Mouse (Mus musculus): ENCODE results near the gene Dohh.

Gene Dohh

GRCm38 (mm10) chr10:81382039-81382438 is 2.2 kb upstream of the Dohh start:
- no peak for DNase-seq (ENCODE audit: low spot score in 2 of 2)

DNA sequence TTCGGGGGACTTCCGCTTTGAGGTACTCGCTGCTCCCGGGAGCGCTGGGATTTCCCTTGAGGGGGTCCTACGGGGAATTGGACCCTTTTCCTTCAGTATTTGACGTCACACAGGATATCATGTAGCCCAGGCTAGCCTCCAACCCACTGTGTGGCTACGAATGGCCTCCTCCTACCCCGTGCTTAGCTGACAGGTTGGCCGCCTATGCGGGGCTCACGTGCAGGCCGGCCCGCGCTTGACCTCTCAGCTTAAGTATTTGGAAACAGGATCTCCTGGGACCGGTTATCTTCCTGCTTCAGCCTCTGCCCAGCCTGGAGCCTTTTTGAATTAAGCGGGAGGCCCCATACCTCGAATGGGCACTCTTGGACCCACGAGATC is 366 bp downstream of the Dohh start:
- DNase-seq (ENCODE audit: low spot score in 2 of 2) = no peak

GRCm38 (mm10) chr10:81385603-81386306 is 1.5 kb downstream of the Dohh start:
- no peak for DNase-seq (ENCODE audit: low spot score in 2 of 2)

- no peak for DNase-seq (ENCODE audit: low spot score in 2 of 2)
Measured at GRCm38 (mm10) chr10:81387716-81388115, 3.5 kb downstream of the Dohh start.

- DNase-seq (ENCODE audit: low spot score in 2 of 2) = no peak
Measured at GRCm38 (mm10) chr10:81388505-81389055, 4.4 kb downstream of the Dohh start, which contains the start of gene Gm48552. Gm48552 (plus strand) TSS chr10:81389005.

DNA sequence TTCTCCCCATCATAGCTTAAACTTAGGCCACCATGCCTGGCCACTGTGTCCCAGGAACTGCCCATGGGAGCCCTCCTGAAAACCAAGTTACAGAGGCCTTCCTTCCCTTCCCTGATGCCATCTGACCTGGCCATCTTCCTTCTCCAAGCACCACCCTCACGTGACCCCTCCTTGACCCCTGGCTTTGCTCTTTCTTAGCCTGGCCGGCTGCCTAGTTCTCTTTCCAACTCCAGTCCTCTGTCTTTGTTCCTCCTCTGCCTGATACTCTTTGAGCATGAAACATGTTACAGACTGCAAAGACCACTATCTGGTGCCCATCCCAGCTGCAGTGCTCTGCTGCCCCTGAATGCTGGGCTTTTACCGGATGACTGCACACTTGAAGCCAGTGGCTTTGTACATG is 5.1 kb downstream of the Dohh start:
- no peak for DNase-seq (ENCODE audit: low spot score in 2 of 2)

DNA sequence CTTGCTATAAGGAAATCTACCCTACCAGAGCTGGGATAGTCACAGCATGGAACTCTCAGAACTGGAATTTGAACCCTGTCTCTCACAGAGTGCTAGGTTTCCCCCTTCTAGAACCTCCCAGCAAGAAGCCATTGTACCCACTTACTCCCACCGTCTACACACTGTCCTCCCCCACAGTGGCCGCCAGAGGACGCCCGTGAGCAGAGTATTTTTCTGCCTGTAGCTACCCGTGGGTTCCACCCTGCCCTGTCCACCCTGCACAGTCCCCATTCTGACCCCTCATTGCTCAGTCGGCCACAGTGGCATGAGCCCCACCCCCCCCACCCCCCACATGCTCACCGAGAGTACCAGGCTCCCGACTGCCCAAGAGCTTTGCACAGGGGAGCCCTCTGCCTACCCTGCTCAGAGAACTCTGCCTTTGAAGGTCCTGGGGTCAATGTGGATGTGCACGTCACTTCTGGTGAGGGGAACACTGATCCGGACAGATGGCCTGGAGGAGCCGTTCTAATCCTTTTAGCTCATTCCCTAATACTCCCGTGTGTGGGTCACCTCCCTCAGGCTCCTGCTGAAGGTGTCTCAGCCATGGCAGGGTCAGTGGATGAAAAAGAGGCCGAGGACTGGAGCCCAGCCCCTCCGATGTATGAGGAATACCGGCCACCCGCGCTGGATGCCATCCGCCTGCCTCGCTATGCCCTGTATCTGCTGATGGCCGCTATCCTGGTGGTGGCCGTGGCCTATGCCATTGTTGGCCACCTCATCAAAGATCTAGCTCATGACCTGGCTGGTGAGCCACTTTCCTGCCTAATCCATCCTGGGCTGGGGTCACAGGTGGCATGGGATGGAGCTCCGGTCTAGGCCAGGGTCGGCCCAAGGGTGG is 5.8 kb downstream of the Dohh start:
- DNase-seq (ENCODE audit: low spot score in 2 of 2) = peak; percentile 71 to 78

- no peak for DNase-seq (ENCODE audit: low spot score in 2 of 2)
Measured at GRCm38 (mm10) chr10:81390678-81390965, 6.4 kb downstream of the Dohh start.

DNA sequence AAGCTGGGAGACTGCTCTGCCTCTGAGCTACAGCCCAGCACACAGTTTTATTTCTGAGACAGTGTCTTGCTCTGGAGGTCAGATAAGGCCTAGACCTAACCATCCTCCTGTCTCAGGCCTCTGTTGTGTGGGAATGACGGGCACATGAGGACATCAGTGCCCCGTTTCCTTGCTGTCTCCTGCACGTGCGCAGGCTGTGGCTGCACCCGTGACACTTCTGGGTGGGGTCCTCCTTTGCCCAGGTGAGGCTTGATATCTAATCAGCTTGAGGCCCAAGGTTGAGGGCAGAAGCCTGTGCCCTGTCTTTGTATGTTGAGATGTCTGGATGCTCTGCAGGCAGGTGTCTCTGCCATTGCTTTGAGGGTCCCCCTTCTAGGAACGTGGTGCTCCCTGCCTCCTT is 8.0 kb downstream of the Dohh start:
- no peak for DNase-seq (ENCODE audit: low spot score in 2 of 2)

DNA sequence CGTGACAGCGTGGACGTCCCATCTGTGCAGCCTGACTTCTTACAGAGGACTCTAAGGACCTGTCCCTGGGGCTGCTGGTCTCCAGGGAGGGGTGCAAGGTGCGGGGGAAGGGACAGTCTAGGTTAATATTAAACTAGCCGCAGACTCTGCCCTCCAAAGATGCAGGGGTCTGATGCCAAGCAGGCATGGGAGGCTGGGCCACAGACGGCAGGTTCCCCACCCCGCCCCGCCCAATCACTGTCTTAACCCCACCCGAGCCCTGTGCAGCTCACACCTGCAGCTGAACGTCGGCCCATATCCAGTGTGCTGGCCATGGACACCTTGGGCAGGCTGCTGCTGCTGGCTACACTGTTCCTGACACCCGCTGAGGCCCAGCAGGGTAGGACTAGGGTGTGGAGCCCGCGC is 8.6 kb downstream of the Dohh start, which contains the start of gene Smim24:
Gene Smim24, plus strand, starts transcription at position 271 of the 405 bp plus-strand sequence.
- no peak for DNase-seq (ENCODE audit: low spot score in 2 of 2)

- DNase-seq (ENCODE audit: low spot score in 2 of 2) = no peak
Measured at GRCm38 (mm10) chr10:81393456-81394063, 9.3 kb downstream of the Dohh start.

- DNase-seq (ENCODE audit: low spot score in 2 of 2) = peak; percentile 61
Measured at GRCm38 (mm10) chr10:81395127-81395526, 10.9 kb downstream of the Dohh start.

DNA sequence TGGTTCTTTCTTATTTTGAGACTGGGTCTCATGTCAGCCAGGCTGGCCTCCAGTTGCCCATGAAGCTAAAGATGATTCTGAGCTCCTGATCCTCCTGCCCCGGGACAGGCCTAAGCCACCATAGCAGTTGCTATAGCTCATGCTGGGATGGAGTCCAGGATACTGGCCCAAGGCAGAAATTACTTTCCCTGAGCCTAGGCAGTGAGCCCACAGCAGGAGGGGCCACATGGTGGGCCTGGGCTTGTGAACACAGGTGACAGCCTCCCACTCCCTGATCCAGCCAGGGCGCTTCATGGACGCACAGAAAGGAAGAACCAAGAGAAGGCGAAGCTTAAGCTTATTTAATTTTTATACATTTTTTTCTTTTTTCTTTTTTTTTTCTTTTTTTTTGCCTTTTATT is 11.6 kb downstream of the Dohh start:
- no peak for DNase-seq (ENCODE audit: low spot score in 2 of 2)

DNA sequence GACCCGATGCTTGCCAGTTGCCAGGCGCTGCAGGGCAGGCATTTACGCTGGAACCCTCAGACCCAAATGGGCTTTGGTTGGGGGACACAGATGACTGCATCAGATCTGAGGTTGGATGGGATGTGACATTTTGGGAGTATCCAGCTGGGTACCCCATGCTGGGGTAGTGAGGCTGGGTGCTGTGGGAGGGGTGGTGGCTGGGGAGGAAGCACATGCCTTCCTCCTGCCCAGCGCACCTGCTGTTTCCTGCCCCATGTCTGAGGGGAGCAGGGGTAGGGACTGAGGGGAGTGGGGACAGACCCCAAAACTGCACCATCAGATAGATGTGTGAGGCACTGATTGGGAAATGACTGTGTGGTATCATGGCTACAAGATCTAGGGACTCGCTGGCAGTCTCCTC is 12.5 kb downstream of the Dohh start:
- no peak for DNase-seq (ENCODE audit: low spot score in 2 of 2)

DNA sequence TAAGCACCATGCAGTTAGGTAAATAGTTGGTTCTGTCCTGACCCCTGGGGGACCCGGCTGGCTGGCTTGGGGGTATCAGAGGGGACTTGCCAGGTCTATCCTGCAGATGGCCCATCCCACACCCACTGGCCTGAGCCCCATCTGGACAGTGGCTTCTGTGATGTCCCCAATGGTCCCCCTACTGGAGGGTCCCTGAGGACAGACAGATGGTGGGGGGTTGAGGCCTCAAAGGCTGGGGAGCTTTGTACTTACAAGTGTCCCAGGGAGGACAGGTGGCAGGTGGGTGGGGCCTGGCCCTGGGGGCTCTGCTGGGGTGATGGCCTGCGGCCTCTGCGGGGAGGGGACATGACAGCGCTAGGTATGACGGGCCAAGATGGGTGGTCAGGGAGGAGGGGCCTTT is 15.1 kb downstream of the Dohh start:
- DNase-seq (ENCODE audit: low spot score in 2 of 2) = no peak

DNA sequence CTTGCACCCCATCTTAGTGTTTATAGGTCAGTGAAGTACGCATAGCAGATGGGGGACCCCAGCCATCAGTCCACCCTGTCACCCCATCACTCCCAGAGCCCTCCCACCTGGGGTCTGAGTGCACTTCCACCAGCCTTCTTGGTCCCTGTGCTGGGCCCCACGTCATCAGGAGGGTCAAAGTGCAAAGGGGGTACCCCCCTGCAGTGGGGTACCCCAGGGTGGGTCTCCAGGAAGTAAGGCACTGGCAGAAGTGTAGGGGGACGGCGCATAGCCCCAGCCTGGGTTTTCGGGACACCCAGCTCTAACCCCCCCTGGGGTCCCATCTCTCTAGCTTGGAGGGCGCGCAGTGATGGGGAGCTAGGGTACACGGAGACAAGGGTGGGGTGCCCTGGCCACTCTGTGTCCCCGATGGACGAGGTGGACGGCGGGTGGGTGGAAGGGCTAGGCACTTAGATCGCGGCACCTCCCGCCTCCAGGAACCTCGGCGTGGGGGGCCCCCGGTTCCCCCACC is 15.6 kb downstream of the Dohh start:
- no peak for DNase-seq (ENCODE audit: low spot score in 2 of 2)

GRCm38 (mm10) chr10:81400371-81401204 is 16.4 kb downstream of the Dohh start:
- DNase-seq (ENCODE audit: low spot score in 2 of 2) = no peak

DNA sequence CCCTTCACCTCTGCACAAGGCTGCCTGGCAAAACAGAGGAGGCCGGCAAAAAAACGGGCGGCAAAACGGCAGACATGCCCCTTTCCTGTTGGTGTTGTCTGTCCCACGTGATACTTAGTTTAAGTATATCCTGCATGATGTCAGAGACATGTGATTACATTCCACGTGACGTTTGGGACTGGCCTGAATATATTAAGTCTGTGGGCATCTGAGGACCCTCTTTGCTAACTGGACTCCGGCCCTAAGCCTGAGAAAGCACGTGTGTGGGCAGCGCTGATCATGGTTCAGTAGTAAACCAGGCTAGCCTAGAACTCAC is 16.9 kb downstream of the Dohh start:
- DNase-seq (ENCODE audit: low spot score in 2 of 2) = no peak

DNA sequence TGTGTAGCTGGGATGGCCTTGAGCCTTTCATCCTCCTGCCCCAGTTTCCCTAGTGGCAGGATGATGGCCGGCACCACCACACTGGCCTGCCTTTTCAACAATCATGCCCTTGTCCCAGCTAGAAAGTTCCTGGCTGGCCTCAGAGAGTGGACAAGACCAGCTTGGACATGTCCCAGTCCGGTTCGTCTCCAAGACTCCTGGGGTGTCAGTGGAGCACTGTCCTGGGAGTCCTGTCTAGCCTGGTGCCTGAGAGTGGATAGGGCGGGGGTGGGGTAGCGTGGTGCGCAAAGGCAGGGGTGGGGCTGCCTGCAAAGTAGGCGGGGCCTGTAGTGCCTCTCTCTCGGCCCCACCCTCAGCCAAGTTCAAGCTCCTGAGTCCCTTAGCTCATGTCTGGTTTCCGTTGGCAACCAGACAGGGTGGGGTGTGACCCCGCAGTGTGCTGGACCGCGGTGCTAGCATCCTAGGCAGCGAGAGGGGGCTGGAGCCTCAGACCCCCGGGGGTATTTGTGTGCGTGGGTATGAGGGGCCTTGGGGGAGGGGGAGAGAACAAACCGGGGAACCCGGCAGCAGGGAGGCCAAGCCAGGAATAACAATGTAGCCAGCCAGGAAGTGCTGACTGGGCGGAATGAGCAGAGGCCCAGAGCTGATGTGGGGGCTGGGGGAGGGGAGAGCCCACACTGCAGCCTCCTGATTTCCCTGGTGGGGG is 17.4 kb downstream of the Dohh start:
- no peak for DNase-seq (ENCODE audit: low spot score in 2 of 2)

DNA sequence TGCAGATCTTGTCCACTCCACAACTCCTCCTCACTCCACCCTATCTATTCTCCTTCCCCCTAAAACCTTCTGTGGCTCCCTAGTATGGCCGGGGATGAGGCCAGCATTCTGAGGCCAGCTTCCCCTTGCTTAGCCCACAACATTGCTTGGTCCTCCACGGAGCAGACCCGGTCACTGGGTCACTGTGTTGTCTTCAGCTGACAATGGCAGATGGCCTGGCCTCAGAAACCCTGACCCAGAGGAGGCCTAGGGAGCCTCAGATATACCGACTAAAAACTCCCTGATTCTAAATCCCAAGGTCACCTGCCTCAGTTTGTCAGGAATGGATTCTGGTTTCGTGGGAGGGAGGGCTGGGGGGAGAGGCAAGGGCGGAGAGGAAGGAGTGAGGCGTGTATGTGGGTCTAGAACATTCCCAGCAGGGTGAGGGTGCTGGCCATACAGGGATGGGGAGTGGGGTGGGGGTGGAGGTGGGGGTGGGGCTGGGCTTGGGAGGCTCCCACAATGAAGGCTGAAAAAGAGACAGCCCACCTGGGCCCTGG is 18.1 kb downstream of the Dohh start:
- no peak for DNase-seq (ENCODE audit: low spot score in 2 of 2)

DNA sequence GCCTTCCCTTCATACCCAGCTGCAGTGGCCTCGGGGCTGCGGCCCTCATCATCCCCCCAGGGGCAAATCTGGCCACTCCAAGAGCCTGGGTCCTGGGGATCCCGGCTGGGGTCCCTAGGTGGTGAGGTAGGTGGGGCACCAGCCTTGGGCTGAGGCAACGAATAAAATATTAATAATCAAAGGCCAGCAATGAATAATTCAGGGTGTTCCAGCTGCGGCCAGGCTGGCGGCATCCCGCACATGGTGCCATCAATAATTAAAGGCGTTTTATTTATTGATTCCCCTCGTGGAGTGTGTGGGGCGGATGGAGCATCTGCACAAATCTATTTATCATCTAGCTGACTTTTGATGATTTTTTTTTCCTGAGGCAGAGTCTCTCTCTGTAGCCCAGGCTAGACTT is 19.3 kb downstream of the Dohh start:
- DNase-seq (ENCODE audit: low spot score in 2 of 2) = no peak

Measured in right cerebral cortex, adult 2 months (tissue).